Mouse (Mus musculus): ENCODE measurements around the gene Aatf. TPM values are rescaled to one million over a fixed set of nuclear protein-coding genes. Genes with fewer than 3 reads are reported as not detected.

Aatf gene
- polyA plus RNA-seq, 1 experiment from 2014 or later: 44.7 TPM

- Histone ChIP-seq H3K9ac (no peak overlapping the region), H3K9me3 (replicated peaks) (no peaks in the 10 kb centered on the region), H3K4me1 (replicated peaks) (peaks cover 4% of the 10 kb centered on the region; the same call in 1 of the 2 replicates), H3K4me2 (no peak overlapping the region), H3K27me3 (no peaks in the 10 kb centered on the region), H3K4me3 (replicated peaks) (no peak overlapping the region), H3K36me3 (peaks cover 13% of the 10 kb centered on the region), H3K27ac (no peak overlapping the region)
- no peak for DNase-seq
- 81% methylated on average over 5 of the region's 5 CpGs for WGBS (ENCODE audit: insufficient replicate concordance)
- no peak for ATAC-seq (ENCODE audit: low read depth)
These were observed 86.7 kb downstream of the Aatf start for GRCm38 (mm10) chr11:84426633-84426998.

GRCm38 (mm10) chr11:84425736-84426632 lies 87.3 kb downstream of the Aatf start:
- Histone ChIP-seq H3K36me3 (peaks cover 13% of the 10 kb centered on the region), H3K27ac (no peak overlapping the region), H3K9ac (no peak overlapping the region), H3K4me2 (no peak overlapping the region), H3K4me1 (replicated peaks) (peaks cover 4% of the 10 kb centered on the region; the same call in 1 of the 2 replicates), H3K4me3 (replicated peaks) (no peak overlapping the region), H3K27me3 (no peaks in the 10 kb centered on the region), H3K9me3 (replicated peaks) (no peaks in the 10 kb centered on the region)
- 83% methylated on average over 13 of the region's 13 CpGs for WGBS (ENCODE audit: insufficient replicate concordance)
- no peak for DNase-seq
- no peak for ATAC-seq (ENCODE audit: low read depth)

GRCm38 (mm10) chr11:84420779-84421178 lies 92.5 kb downstream of the Aatf start:
- Histone ChIP-seq H3K9ac (no peak overlapping the region), H3K4me3 (replicated peaks) (no peak overlapping the region), H3K4me1 (replicated peaks) (peaks cover 10% of the 10 kb centered on the region), H3K9me3 (replicated peaks) (no peaks in the 10 kb centered on the region), H3K4me2 (no peak overlapping the region), H3K36me3 (peaks cover 9% of the 10 kb centered on the region), H3K27me3 (no peaks in the 10 kb centered on the region), H3K27ac (no peak overlapping the region; the same call in 1 of the 2 replicates)
- ATAC-seq (ENCODE audit: low read depth) (no peak), DNase-seq (no peak)
- 78% methylated on average over 6 of the region's 6 CpGs for WGBS (ENCODE audit: insufficient replicate concordance)

- Histone ChIP-seq H3K4me3 (replicated peaks) (no peak overlapping the region), H3K27ac (peak overlapping the region; percentile 91), H3K36me3 (no peaks in the 10 kb centered on the region), H3K27me3 (no peaks in the 10 kb centered on the region), H3K4me1 (replicated peaks) (peaks cover 67% of the 10 kb centered on the region), H3K4me2 (peak overlapping the region; percentile 50), H3K9me3 (replicated peaks) (no peaks in the 10 kb centered on the region), H3K9ac (peak overlapping the region; percentile 44)
- DNase-seq (peak; percentile 70), ATAC-seq (ENCODE audit: low read depth) (peak; percentile 84)
- 14% methylated on average over 6 of the region's 6 CpGs for WGBS (ENCODE audit: insufficient replicate concordance)
These were observed 100.2 kb downstream of the Aatf start for GRCm38 (mm10) chr11:84413111-84413510.

DNA sequence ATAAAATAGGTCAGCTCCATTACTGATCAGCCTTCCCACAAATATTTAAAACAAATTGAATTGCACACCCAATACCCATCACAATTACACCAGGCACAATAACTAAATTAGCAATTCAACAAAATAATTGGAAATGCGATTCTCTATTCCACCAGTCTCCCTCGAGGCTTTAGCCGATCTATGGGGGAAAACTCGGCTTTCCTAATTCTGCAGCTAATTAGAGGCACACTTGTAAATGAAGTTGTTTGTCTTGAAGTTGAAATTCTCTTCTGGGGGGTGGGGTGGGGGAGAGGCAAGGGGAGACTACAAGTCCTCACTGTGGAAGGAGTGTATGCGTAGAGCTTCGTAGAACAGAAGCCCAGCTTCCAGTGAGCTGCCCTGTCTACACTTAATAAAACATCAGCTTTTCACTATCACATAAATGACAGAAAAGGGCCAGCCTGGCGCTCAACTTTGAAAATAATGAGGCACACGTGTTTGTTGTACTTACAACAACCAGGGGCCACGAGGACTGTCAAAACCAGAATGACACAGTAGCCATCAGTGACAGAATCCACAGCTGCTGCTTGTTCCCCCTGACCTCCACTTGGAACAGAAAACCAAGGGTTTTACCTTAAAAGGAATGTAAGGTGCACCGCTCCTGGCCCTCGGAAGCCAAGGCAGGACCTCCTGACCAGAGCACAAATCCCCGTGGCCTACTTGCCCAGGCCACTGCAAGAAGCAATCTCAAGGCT lies 101.0 kb downstream of the Aatf start:
- H3K4me3 ChIP-seq (replicated peaks): no peak overlapping the region
- H3K4me1 ChIP-seq (replicated peaks): peaks cover 67% of the 10 kb centered on the region
- peak overlapping the region; percentile 50 for H3K4me2 ChIP-seq
- H3K27me3 ChIP-seq: no peaks in the 10 kb centered on the region
- WGBS (ENCODE audit: insufficient replicate concordance): 66% methylated on average over 12 of the region's 12 CpGs
- peak overlapping the region; percentile 91 for H3K27ac ChIP-seq
- H3K36me3 ChIP-seq: no peaks in the 10 kb centered on the region
- no peaks in the 10 kb centered on the region for H3K9me3 ChIP-seq (replicated peaks)
- ATAC-seq (ENCODE audit: low read depth): no peak
- peak; percentile 3 for DNase-seq
- peak overlapping the region; percentile 44 for H3K9ac ChIP-seq

DNA sequence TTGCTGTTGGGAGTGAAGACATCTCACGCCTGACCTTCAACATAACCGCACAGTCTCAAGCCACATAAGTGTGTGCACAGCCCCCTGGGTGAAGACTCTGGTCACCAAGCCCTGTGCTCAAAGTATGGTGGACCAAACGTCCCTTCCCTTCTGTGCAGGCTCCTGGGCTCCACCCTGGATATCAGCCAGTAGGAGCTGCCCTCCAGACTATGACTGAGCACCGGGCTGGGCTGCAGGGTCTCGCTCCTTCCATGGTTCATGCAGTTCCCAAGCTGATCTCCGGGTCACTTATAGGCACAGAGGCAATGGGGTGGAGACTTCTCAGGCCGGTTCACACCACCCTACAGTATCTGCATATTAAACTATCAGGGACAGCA lies 101.7 kb downstream of the Aatf start:
- H3K4me3 ChIP-seq (replicated peaks): no peak overlapping the region

GRCm38 (mm10) chr11:84410879-84411641 lies 102.3 kb downstream of the Aatf start:
- H3K27ac ChIP-seq: peak overlapping the region; percentile 91
- no peak overlapping the region for H3K4me3 ChIP-seq (replicated peaks)
- peaks cover 62% of the 10 kb centered on the region for H3K4me1 ChIP-seq (replicated peaks)
- no peaks in the 10 kb centered on the region for H3K36me3 ChIP-seq
- peak overlapping the region; percentile 42 for H3K4me2 ChIP-seq
- H3K9me3 ChIP-seq (replicated peaks): peaks cover 5% of the 10 kb centered on the region; the same call in 1 of the 2 replicates
- peak overlapping the region; percentile 44; the same call in 1 of the 2 replicates for H3K9ac ChIP-seq
- H3K27me3 ChIP-seq: no peaks in the 10 kb centered on the region
- peak; percentile 63 for ATAC-seq (ENCODE audit: low read depth)
- DNase-seq: peak; percentile 24
- 48% methylated on average over 7 of the region's 7 CpGs for WGBS (ENCODE audit: insufficient replicate concordance)

More for the DNA sequence above, 101.7 kb downstream of the Aatf start:
- ATAC-seq (ENCODE audit: low read depth): peak; percentile 65
- 36% methylated on average over 7 of the region's 7 CpGs for WGBS (ENCODE audit: insufficient replicate concordance)
- peaks cover 67% of the 10 kb centered on the region for H3K4me1 ChIP-seq (replicated peaks)
- no peaks in the 10 kb centered on the region for H3K27me3 ChIP-seq
- H3K9me3 ChIP-seq (replicated peaks): peaks cover 3% of the 10 kb centered on the region; the same call in 1 of the 2 replicates
- DNase-seq: peak; percentile 43
- peak overlapping the region; percentile 91 for H3K27ac ChIP-seq
- peak overlapping the region; percentile 42 for H3K4me2 ChIP-seq
- H3K9ac ChIP-seq: peak overlapping the region; percentile 44; the same call in 1 of the 2 replicates
- no peaks in the 10 kb centered on the region for H3K36me3 ChIP-seq

GRCm38 (mm10) chr11:84410383-84410782 lies 102.9 kb downstream of the Aatf start:
- Histone ChIP-seq H3K27me3 (no peaks in the 10 kb centered on the region), H3K9me3 (replicated peaks) (peaks cover 5% of the 10 kb centered on the region; the same call in 1 of the 2 replicates), H3K27ac (peak overlapping the region; percentile 91), H3K36me3 (no peaks in the 10 kb centered on the region), H3K4me1 (replicated peaks) (peaks cover 58% of the 10 kb centered on the region), H3K4me3 (replicated peaks) (no peak overlapping the region), H3K4me2 (0 out of 2 replicates have a peak overlapping the region, but pooled peaks have one; percentile 42), H3K9ac (peak overlapping the region; percentile 44; the same call in 1 of the 2 replicates)
- WGBS (ENCODE audit: insufficient replicate concordance): 49% methylated on average over 4 of the region's 4 CpGs
- DNase-seq: no peak
- ATAC-seq (ENCODE audit: low read depth): no peak

GRCm38 (mm10) chr11:84406733-84407132 lies 106.6 kb downstream of the Aatf start:
- no peak overlapping the region for H3K27ac ChIP-seq
- no peaks in the 10 kb centered on the region for H3K27me3 ChIP-seq
- H3K4me3 ChIP-seq (replicated peaks): no peak overlapping the region
- peaks cover 21% of the 10 kb centered on the region for H3K4me1 ChIP-seq (replicated peaks)
- no peaks in the 10 kb centered on the region for H3K36me3 ChIP-seq
- peaks cover 5% of the 10 kb centered on the region; the same call in 1 of the 2 replicates for H3K9me3 ChIP-seq (replicated peaks)
- DNase-seq (no peak), ATAC-seq (ENCODE audit: low read depth) (no peak)
- WGBS (ENCODE audit: insufficient replicate concordance): 83% methylated on average over 4 of the region's 4 CpGs
- H3K4me2 ChIP-seq: no peak overlapping the region
- no peak overlapping the region for H3K9ac ChIP-seq

DNA sequence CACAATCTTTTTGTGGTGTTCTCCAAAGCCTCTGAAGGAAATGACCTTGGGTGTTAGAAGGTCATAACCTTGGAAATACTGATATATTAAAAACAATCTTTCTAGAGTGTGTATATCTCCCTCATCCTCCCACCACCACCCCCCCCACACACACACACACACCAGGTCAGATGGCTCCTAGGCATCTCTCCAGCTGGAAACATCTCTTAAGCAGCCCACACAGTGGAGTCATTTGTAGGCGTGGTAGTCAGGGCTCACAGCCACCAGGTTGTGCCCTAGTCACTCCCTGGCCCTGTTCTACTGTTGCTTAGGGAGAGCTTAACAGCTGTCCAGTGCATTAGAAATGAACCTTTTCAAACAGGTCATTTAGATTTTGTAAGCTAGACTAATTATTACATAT lies 118.3 kb downstream of the Aatf start:
- DNase-seq (no peak), ATAC-seq (ENCODE audit: low read depth) (no peak)
- peaks cover 51% of the 10 kb centered on the region for H3K36me3 ChIP-seq

DNA sequence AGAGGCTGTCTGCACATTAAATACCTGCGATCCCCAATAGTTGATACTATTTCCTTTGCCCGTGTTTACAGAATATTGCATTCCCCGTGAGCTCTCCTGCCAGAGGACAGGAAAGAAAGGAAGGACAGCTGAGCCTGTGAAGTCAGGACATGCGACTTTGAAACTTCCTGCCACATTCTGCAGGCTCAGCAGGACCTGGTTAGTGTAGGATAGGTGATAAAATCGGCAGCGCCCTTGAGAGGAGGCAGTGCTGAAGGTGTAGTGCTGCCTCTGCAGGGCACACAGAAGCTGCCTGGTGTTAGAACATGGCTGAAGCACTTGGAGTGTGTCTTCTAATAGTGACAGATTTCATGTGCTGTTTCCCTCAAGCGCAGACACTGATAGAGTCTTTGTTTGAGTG lies 119.8 kb downstream of the Aatf start:
- Histone ChIP-seq H3K4me2 (no peak overlapping the region), H3K9me3 (replicated peaks) (no peaks in the 10 kb centered on the region), H3K4me3 (replicated peaks) (no peak overlapping the region), H3K36me3 (peaks cover 51% of the 10 kb centered on the region), H3K9ac (no peak overlapping the region), H3K4me1 (replicated peaks) (no peaks in the 10 kb centered on the region), H3K27ac (no peak overlapping the region), H3K27me3 (no peaks in the 10 kb centered on the region)
- DNase-seq: no peak
- no peak for ATAC-seq (ENCODE audit: low read depth)
- WGBS (ENCODE audit: insufficient replicate concordance): 60% methylated on average over 7 of the region's 7 CpGs

More for the DNA sequence above, 118.3 kb downstream of the Aatf start:
- Histone ChIP-seq H3K9me3 (replicated peaks) (no peaks in the 10 kb centered on the region), H3K4me2 (no peak overlapping the region), H3K4me1 (replicated peaks) (no peaks in the 10 kb centered on the region), H3K27ac (no peak overlapping the region), H3K4me3 (replicated peaks) (no peak overlapping the region), H3K9ac (no peak overlapping the region), H3K27me3 (no peaks in the 10 kb centered on the region)
- 74% methylated on average over 1 of the region's 1 CpGs for WGBS (ENCODE audit: insufficient replicate concordance)
